Mouse (Mus musculus) G1E (cell line): ENCODE data around the gene Tmem150a. TPM values are rescaled to one million over a fixed set of nuclear protein-coding genes. Genes with fewer than 3 reads are reported as not detected.
A peak's percentile ranks its signal among the peaks of the same experiment; 100 is the strongest.

Experiments
- ATAC-seq: 2 replicates; pipeline ENCODE4 v1.8.0; 2016; ENCODE audit warnings: mild to moderate bottlenecking; ENCODE audit not compliant: insufficient number of reproducible peaks, poor library complexity, low FRiP score, severe bottlenecking; ENCODE audit errors: extremely low read depth
- DNase-seq: peaks from one replicate; pipeline ENCODE4 v3.0.0; 2012; ENCODE audit warnings: low spot score
- H3K27me3 ChIP-seq: 2 replicates; pipeline ENCODE4 v1.6.1; 2012; ENCODE audit warnings: mild to moderate bottlenecking, low read length, inconsistent platforms; ENCODE audit not compliant: insufficient read depth
- H3K36me3 ChIP-seq: replicated peaks from 2 replicates; pipeline ENCODE3; 2012; ENCODE audit warnings: mild to moderate bottlenecking, inconsistent platforms
- H3K4me1 ChIP-seq: 2 replicates; pipeline ENCODE4 v1.6.1; 2012; ENCODE audit warnings: low read depth, low read length, inconsistent platforms, mixed read lengths; ENCODE audit not compliant: insufficient read depth
- H3K4me3 ChIP-seq: 2 replicates; pipeline ENCODE4 v1.5.1; 2012; ENCODE audit warnings: low read depth, mild to moderate bottlenecking, inconsistent platforms, low read length, moderate library complexity, mixed read lengths
- H3K9me3 ChIP-seq: replicated peaks from 2 replicates; pipeline ENCODE4 v1.6.1; 2012; ENCODE audit warnings: inconsistent platforms
- CTCF ChIP-seq: IDR thresholded peaks from 2 replicates; pipeline ENCODE4 v1.5.1; 2012; ENCODE audit warnings: low read depth, low read length, inconsistent platforms, mixed read lengths
- GATA1 ChIP-seq: IDR thresholded peaks from 2 replicates; pipeline ENCODE4 v1.6.1; 2012; ENCODE audit warnings: borderline replicate concordance, low read length, inconsistent platforms, mixed read lengths
- GATA2 ChIP-seq: IDR thresholded peaks from 2 replicates; pipeline ENCODE4 v1.6.1; 2012; ENCODE audit warnings: low read depth, low read length, inconsistent platforms, borderline replicate concordance
- POLR2AphosphoS5 ChIP-seq: IDR thresholded peaks from 2 replicates; pipeline ENCODE4 v1.6.1; 2012; ENCODE audit warnings: low read depth, low read length, inconsistent platforms; ENCODE audit not compliant: insufficient replicate concordance
- TAL1 ChIP-seq: conservative IDR thresholded peaks from 2 replicates; pipeline ENCODE4 v1.6.1; 2012; ENCODE audit warnings: low read depth, low read length, inconsistent platforms, mixed read lengths
- polyA plus RNA-seq: library from polyadenylated mRNA; stranded (reverse); fragments of >175 nt; gene quantifications from 2 replicates; pipeline ENCODE4 v1.2.3, GENCODE M21; 2012
- total RNA-seq, 2 experiments: library from RNA; stranded (forward) in 1 of 2; stranded (reverse) in 1 of 2; fragments of 200-1000 nt in 1 of 2; fragments of >200 nt in 1 of 2; fragmentation: Nextera tagmentation in 1 of 2; gene quantifications; 2 replicates each; pipeline ENCODE4 v1.2.3; 2014 to 2017

Gene Tmem150a
- total and polyA plus RNA-seq, 3 experiments, result 0.55 to 6.0 (median 5.1) TPM

DNA sequence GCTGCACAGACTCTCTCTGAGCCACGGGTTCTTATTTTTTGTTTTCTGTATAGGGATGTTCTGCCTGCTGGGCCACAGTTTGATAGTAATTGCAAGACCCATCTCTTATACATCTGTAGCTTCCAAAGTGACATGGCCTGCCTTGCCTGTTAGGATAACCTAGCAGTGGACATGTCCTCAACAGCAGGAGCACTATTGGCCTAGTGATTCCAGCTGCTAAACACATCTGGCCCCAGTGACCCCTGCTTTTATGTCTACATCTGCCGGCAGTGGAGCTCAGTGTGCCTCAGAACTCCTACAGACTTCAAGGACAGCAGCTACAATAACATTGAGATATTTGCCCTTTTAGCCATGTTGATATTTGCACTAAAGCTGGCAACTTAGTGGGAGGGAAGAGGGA is 44.7 kb downstream of the Tmem150a start:
- Histone ChIP-seq H3K9me3 (no peaks in the 10 kb centered on the region), H3K4me1 (peaks cover 48% of the 10 kb centered on the region), H3K36me3 (peaks cover 38% of the 10 kb centered on the region), H3K27me3 (no peaks in the 10 kb centered on the region), H3K4me3 (no peak overlapping the region)
- DNase-seq, result no peak
- no peak for TF ChIP-seq CTCF
- no peak for TF ChIP-seq GATA2
- no peak for TF ChIP-seq TAL1
- no peak for TF ChIP-seq GATA1
- TF ChIP-seq POLR2AphosphoS5, result no peak
- no peak for ATAC-seq

DNA sequence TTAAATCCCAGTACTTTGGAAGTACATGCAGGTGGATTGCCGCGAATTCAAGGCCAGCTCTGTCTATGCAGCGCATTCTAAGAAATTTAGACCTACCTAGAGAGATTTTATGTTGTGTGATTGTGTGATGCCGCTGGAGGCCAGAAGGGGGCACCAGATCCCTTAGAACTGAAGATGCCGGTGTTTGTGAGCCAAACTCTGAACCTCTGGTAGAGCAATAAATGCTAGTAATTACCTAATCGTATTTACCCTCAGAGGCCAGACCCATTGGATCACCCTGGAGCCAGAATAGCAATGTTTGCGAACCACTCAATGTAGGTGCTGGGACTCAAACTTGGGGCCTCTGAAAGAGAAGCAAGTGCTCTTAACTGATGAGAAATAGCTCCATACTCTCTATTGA is 46.6 kb downstream of the Tmem150a start:
- no peak for DNase-seq
- peaks cover 31% of the 10 kb centered on the region for H3K36me3 ChIP-seq
- peaks cover 45% of the 10 kb centered on the region for H3K4me1 ChIP-seq
- no peak for TF ChIP-seq GATA2
- TF ChIP-seq CTCF, result peak; percentile 70
- H3K9me3 ChIP-seq, result no peaks in the 10 kb centered on the region
- ATAC-seq, result no peak
- H3K4me3 ChIP-seq, result no peak overlapping the region
- H3K27me3 ChIP-seq, result no peaks in the 10 kb centered on the region

DNA sequence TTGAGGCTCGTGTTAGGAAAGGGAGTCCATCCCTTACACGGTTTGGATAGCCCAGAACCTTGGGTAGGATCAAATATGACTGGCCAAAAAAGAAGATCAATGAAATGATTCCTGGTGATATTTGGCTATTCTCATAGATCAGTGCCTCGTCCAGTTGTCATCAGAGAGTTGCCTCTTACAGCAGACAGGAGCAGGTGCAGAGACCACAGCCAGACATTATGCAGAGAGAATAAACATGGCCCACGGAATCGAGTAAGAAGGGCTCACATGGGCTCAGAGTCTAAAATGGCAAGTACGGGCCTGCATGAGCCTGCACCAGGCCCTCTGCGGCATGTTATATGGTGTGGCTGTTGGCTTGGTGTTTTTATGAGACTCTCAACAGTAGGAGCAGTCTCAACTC is 50.1 kb downstream of the Tmem150a start:
- Histone ChIP-seq H3K4me1 (peaks cover 26% of the 10 kb centered on the region), H3K9me3 (no peaks in the 10 kb centered on the region), H3K27me3 (no peaks in the 10 kb centered on the region), H3K4me3 (no peak overlapping the region), H3K36me3 (peaks cover 8% of the 10 kb centered on the region)
- no peak for DNase-seq
- TF ChIP-seq GATA2, result no peak
- no peak for TF ChIP-seq POLR2AphosphoS5
- TF ChIP-seq TAL1, result no peak
- TF ChIP-seq GATA1, result no peak
- ATAC-seq, result no peak

DNA sequence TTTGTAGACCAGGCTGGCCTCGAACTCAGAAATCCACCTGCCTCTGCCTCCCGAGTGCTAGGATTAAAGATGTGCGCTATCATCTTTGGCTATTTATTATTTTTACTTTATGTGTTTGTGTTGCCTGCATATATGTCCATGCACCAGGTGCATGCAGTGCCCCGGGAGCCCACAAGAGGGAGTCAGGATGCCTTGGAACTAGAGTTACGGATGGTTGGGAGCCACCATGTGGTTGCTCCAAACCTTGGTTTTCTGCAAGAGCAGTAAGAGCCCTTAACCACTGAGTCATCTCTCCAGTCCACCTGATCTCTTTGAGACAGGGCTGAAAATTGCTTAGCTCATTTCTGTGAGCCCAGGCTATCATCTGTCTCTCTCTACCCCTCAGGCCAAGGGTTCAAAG is 51.9 kb downstream of the Tmem150a start:
- Histone ChIP-seq H3K36me3 (peaks cover 8% of the 10 kb centered on the region), H3K4me1 (peaks cover 25% of the 10 kb centered on the region), H3K9me3 (no peaks in the 10 kb centered on the region), H3K4me3 (no peak overlapping the region), H3K27me3 (peaks cover 5% of the 10 kb centered on the region; the same call in 1 of the 2 replicates)
- DNase-seq (no peak), ATAC-seq (peak; percentile 91)
- TF ChIP-seq POLR2AphosphoS5 (no peak), GATA2 (no peak), TAL1 (no peak), CTCF (peak; percentile 96)

Other genes with a start within 250 kb of the Tmem150a start
- not detected in 2 replicates for gene Atoh8, start 119.9 kb upstream of the Tmem150a start, total RNA-seq (2014; fragmentation: Nextera tagmentation)
- gene Atoh8, start 119.9 kb upstream of the Tmem150a start, total RNA-seq (2017), result not detected in 2 replicates
- gene Atoh8, start 119.9 kb upstream of the Tmem150a start, polyA plus RNA-seq, result 0.03 TPM in 1 of 2 replicates, not detected in the other
- not detected in 2 replicates for gene Sftpb, start 50.8 kb upstream of the Tmem150a start, total RNA-seq (2014; fragmentation: Nextera tagmentation)
- not detected in 2 replicates for gene Sftpb, start 50.8 kb upstream of the Tmem150a start, total RNA-seq (2017)
- gene Sftpb, start 50.8 kb upstream of the Tmem150a start, polyA plus RNA-seq, result not detected in 2 replicates
- 99.6 and 100 TPM in 2 replicates for gene Usp39, start 10.3 kb upstream of the Tmem150a start, total RNA-seq (2014; fragmentation: Nextera tagmentation)
- 116 and 119 TPM in 2 replicates for gene Usp39, start 10.3 kb upstream of the Tmem150a start, total RNA-seq (2017)
- gene Usp39, start 10.3 kb upstream of the Tmem150a start, polyA plus RNA-seq, result 26.3 and 29.7 TPM in 2 replicates
- gene 0610030E20Rik, start 8.1 kb upstream of the Tmem150a start, total RNA-seq (2014; fragmentation: Nextera tagmentation), result 71.0 and 74.9 TPM in 2 replicates
- gene 0610030E20Rik, start 8.1 kb upstream of the Tmem150a start, total RNA-seq (2017), result 26.4 and 29.7 TPM in 2 replicates
- gene 0610030E20Rik, start 8.1 kb upstream of the Tmem150a start, polyA plus RNA-seq, result 33.9 and 34.7 TPM in 2 replicates
- gene Rnf181, start 11.5 kb downstream of the Tmem150a start, total RNA-seq (2014; fragmentation: Nextera tagmentation), result 238 and 244 TPM in 2 replicates
- 153 and 179 TPM in 2 replicates for gene Rnf181, start 11.5 kb downstream of the Tmem150a start, total RNA-seq (2017)
- gene Rnf181, start 11.5 kb downstream of the Tmem150a start, polyA plus RNA-seq, result 120 and 165 TPM in 2 replicates
- gene Vamp5, start 25.0 kb downstream of the Tmem150a start, total RNA-seq (2014; fragmentation: Nextera tagmentation), result 187 and 244 TPM in 2 replicates
- gene Vamp5, start 25.0 kb downstream of the Tmem150a start, total RNA-seq (2017), result 163 and 182 TPM in 2 replicates
- gene Vamp5, start 25.0 kb downstream of the Tmem150a start, polyA plus RNA-seq, result 133 and 183 TPM in 2 replicates
- gene Vamp8, start 35.3 kb downstream of the Tmem150a start, total RNA-seq (2014; fragmentation: Nextera tagmentation), result 58.1 and 72.6 TPM in 2 replicates
- 516 and 572 TPM in 2 replicates for gene Vamp8, start 35.3 kb downstream of the Tmem150a start, total RNA-seq (2017)
- 147 and 261 TPM in 2 replicates for gene Vamp8, start 35.3 kb downstream of the Tmem150a start, polyA plus RNA-seq
- gene Ggcx, start 58.9 kb downstream of the Tmem150a start, total RNA-seq (2014; fragmentation: Nextera tagmentation), result 25.9 and 27.8 TPM in 2 replicates
- 9.2 and 12.4 TPM in 2 replicates for gene Ggcx, start 58.9 kb downstream of the Tmem150a start, total RNA-seq (2017)
- 6.5 and 6.7 TPM in 2 replicates for gene Ggcx, start 58.9 kb downstream of the Tmem150a start, polyA plus RNA-seq
- 355 and 414 TPM in 2 replicates for gene Mat2a, start 84.1 kb downstream of the Tmem150a start, total RNA-seq (2014; fragmentation: Nextera tagmentation)
- 275 and 294 TPM in 2 replicates for gene Mat2a, start 84.1 kb downstream of the Tmem150a start, total RNA-seq (2017)
- 24.9 and 34.2 TPM in 2 replicates for gene Mat2a, start 84.1 kb downstream of the Tmem150a start, polyA plus RNA-seq
- not detected in 2 replicates for gene Sh2d6, start 166.3 kb downstream of the Tmem150a start, total RNA-seq (2014; fragmentation: Nextera tagmentation)
- gene Sh2d6, start 166.3 kb downstream of the Tmem150a start, total RNA-seq (2017), result 0.16 TPM in 1 of 2 replicates, not detected in the other
- not detected in 2 replicates for gene Sh2d6, start 166.3 kb downstream of the Tmem150a start, polyA plus RNA-seq
- gene Capg, start 188.9 kb downstream of the Tmem150a start, total RNA-seq (2014; fragmentation: Nextera tagmentation), result 37.8 and 38.0 TPM in 2 replicates
- 113 and 150 TPM in 2 replicates for gene Capg, start 188.9 kb downstream of the Tmem150a start, total RNA-seq (2017)
- 88.6 and 102 TPM in 2 replicates for gene Capg, start 188.9 kb downstream of the Tmem150a start, polyA plus RNA-seq
- 20.4 and 25.5 TPM in 2 replicates for gene Elmod3, start 243.0 kb downstream of the Tmem150a start, total RNA-seq (2014; fragmentation: Nextera tagmentation)
- gene Elmod3, start 243.0 kb downstream of the Tmem150a start, total RNA-seq (2017), result 8.6 and 9.8 TPM in 2 replicates
- gene Elmod3, start 243.0 kb downstream of the Tmem150a start, polyA plus RNA-seq, result 16.6 and 22.1 TPM in 2 replicates
- gene Retsat, start 243.0 kb downstream of the Tmem150a start, total RNA-seq (2014; fragmentation: Nextera tagmentation), result 13.1 and 13.6 TPM in 2 replicates
- gene Retsat, start 243.0 kb downstream of the Tmem150a start, total RNA-seq (2017), result 12.6 and 14.8 TPM in 2 replicates
- 6.1 and 25.6 TPM in 2 replicates for gene Retsat, start 243.0 kb downstream of the Tmem150a start, polyA plus RNA-seq